Mouse (Mus musculus): ENCODE data around the gene Edc3. TPM values are rescaled to one million over a fixed set of nuclear protein-coding genes. Genes with fewer than 3 reads are reported as not detected.

Gene Edc3
- polyA plus RNA-seq, 1 experiment from 2014 or later, result 28.1 TPM

DNA sequence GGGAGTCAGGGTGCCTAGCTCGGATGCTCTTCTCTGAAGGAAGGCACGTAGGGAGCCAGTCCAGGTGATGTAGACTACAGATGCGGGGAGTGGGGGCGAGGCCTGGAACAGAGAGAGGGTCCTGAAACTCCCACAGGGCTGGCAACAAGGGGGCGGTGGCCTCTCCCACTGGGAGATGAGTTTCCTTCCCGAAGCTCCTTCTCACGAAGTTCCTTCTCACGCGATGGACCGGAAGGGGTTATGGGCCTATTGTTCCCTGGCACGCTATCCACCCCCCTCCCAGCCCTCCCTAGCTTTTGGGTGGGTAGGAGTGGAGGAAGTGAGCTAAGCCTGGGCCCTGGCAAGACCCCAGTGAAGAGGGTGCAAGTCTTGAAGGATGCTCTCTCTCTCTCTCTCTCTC, 40.5 kb upstream of the Edc3 start:
- Histone ChIP-seq H3K9me3 (replicated peaks; ENCODE audit: control insufficient read depth, low read length) (no peaks in the 10 kb centered on the region), H3K27ac (replicated peaks; ENCODE audit: low read depth, low read length) (no peak overlapping the region), H3K4me1 (ENCODE audit: control insufficient read depth, insufficient read depth, low read length) (no peaks in the 10 kb centered on the region), H3K4me3 (ENCODE audit: low read depth, low read length) (no peak overlapping the region), H3K27me3 (ENCODE audit: control insufficient read depth, insufficient read depth, low read length) (no peaks in the 10 kb centered on the region), H3K9ac (replicated peaks; ENCODE audit: low read length) (no peak overlapping the region), H3K4me2 (ENCODE audit: low read depth, low read length) (no peak overlapping the region), H3K36me3 (replicated peaks; ENCODE audit: control insufficient read depth, insufficient read depth, low read depth, low read length) (no peaks in the 10 kb centered on the region)
- 75% methylated on average over 11 of the region's 11 CpGs for WGBS
- ATAC-seq (replicated peaks; ENCODE audit: insufficient number of reproducible peaks, low FRiP score, low TSS enrichment, low read depth), result no peak
- no peak for DNase-seq (ENCODE audit: low spot score)

GRCm38 (mm10) chr9:57668277-57668676, 40.1 kb upstream of the Edc3 start:
- Histone ChIP-seq H3K9me3 (replicated peaks; ENCODE audit: control insufficient read depth, low read length) (no peaks in the 10 kb centered on the region), H3K4me1 (ENCODE audit: control insufficient read depth, insufficient read depth, low read length) (no peaks in the 10 kb centered on the region), H3K27ac (replicated peaks; ENCODE audit: low read depth, low read length) (no peak overlapping the region), H3K4me3 (ENCODE audit: low read depth, low read length) (no peak overlapping the region), H3K9ac (replicated peaks; ENCODE audit: low read length) (no peak overlapping the region), H3K36me3 (replicated peaks; ENCODE audit: control insufficient read depth, insufficient read depth, low read depth, low read length) (no peaks in the 10 kb centered on the region), H3K27me3 (ENCODE audit: control insufficient read depth, insufficient read depth, low read length) (no peaks in the 10 kb centered on the region), H3K4me2 (ENCODE audit: low read depth, low read length) (no peak overlapping the region)
- no peak for DNase-seq (ENCODE audit: low spot score)
- 27% methylated on average over 1 of the region's 1 CpGs for whole genome bisulfite sequencing
- no peak for ATAC-seq (replicated peaks; ENCODE audit: insufficient number of reproducible peaks, low FRiP score, low TSS enrichment, low read depth)

DNA sequence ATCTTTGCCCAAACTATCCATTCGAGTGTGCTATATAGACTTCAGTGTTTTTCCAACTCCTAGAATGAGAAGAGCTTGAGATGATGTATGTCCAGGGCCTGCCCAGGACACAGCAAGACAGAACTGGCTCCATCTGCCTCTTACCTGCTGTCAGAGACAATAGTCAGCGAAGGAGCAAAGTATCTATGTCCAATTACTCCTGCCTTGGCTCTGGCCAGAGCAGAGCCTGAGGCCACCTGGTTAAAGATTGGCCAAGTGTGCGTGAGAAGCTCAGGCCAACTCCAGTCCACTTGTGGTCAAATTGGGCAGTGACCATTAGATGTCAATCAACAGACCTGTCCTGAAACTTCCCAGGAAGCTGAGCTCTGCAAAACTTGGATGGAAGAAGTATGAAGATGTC, 38.8 kb upstream of the Edc3 start:
- Histone ChIP-seq H3K4me1 (ENCODE audit: control insufficient read depth, insufficient read depth, low read length) (no peaks in the 10 kb centered on the region), H3K4me2 (ENCODE audit: low read depth, low read length) (no peak overlapping the region), H3K9ac (replicated peaks; ENCODE audit: low read length) (no peak overlapping the region), H3K9me3 (replicated peaks; ENCODE audit: control insufficient read depth, low read length) (no peaks in the 10 kb centered on the region), H3K36me3 (replicated peaks; ENCODE audit: control insufficient read depth, insufficient read depth, low read depth, low read length) (no peaks in the 10 kb centered on the region), H3K27me3 (ENCODE audit: control insufficient read depth, insufficient read depth, low read length) (no peaks in the 10 kb centered on the region), H3K27ac (replicated peaks; ENCODE audit: low read depth, low read length) (no peak overlapping the region), H3K4me3 (ENCODE audit: low read depth, low read length) (no peak overlapping the region)
- ATAC-seq (replicated peaks; ENCODE audit: insufficient number of reproducible peaks, low FRiP score, low TSS enrichment, low read depth), result no peak
- DNase-seq (ENCODE audit: low spot score), result no peak
- WGBS, result 78% methylated on average over 3 of the region's 3 CpGs

DNA sequence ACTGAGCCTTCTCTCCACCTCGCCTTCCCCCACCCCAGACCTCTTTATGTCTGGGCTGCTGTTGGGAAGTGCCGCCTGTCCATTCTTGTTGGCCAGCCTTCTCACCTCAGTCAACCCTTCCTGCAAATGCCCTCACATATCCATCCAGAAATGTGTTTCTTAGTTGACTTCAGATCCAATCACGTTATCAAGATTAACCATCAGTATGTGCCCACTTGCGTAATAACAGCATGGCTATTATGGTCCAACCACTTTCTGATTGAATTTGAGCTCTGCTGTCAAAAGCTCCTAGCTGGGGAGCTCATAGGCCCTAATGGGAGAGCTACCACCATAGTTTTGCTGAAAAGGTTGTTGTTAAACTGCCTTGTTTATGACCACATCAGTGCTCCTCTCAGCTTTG, 37.3 kb upstream of the Edc3 start:
- Histone ChIP-seq H3K27me3 (ENCODE audit: control insufficient read depth, insufficient read depth, low read length) (no peaks in the 10 kb centered on the region), H3K9ac (replicated peaks; ENCODE audit: low read length) (no peak overlapping the region), H3K36me3 (replicated peaks; ENCODE audit: control insufficient read depth, insufficient read depth, low read depth, low read length) (no peaks in the 10 kb centered on the region), H3K27ac (replicated peaks; ENCODE audit: low read depth, low read length) (no peak overlapping the region), H3K4me3 (ENCODE audit: low read depth, low read length) (no peak overlapping the region), H3K9me3 (replicated peaks; ENCODE audit: control insufficient read depth, low read length) (no peaks in the 10 kb centered on the region), H3K4me1 (ENCODE audit: control insufficient read depth, insufficient read depth, low read length) (no peaks in the 10 kb centered on the region), H3K4me2 (ENCODE audit: low read depth, low read length) (no peak overlapping the region)
- no peak for DNase-seq (ENCODE audit: low spot score)
- WGBS, result 93% methylated on average over 4 of the region's 4 CpGs
- ATAC-seq (replicated peaks; ENCODE audit: insufficient number of reproducible peaks, low FRiP score, low TSS enrichment, low read depth), result no peak

DNA sequence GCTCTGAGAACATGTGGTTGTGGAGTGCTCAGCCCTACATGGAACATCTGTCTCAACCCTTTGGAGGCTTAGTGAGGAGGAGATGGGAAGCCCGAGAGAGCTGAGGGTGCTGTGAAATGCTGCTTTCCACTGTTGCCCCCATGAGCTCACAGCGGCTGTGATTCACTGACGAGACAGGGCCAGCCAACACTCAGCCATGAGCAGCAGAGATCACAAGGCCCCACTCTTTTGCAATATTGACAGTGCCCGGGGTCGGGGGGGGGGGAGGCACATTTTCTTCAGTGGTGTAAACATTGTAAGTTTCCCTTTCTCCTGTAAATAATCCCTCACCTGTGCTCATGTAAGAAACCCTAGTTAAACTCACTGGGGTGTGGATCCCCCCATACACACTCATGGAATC, 36.8 kb upstream of the Edc3 start:
- Histone ChIP-seq H3K27me3 (ENCODE audit: control insufficient read depth, insufficient read depth, low read length) (no peaks in the 10 kb centered on the region), H3K9ac (replicated peaks; ENCODE audit: low read length) (no peak overlapping the region), H3K4me2 (ENCODE audit: low read depth, low read length) (no peak overlapping the region), H3K36me3 (replicated peaks; ENCODE audit: control insufficient read depth, insufficient read depth, low read depth, low read length) (no peaks in the 10 kb centered on the region), H3K9me3 (replicated peaks; ENCODE audit: control insufficient read depth, low read length) (no peaks in the 10 kb centered on the region), H3K4me3 (ENCODE audit: low read depth, low read length) (no peak overlapping the region), H3K27ac (replicated peaks; ENCODE audit: low read depth, low read length) (no peak overlapping the region), H3K4me1 (ENCODE audit: control insufficient read depth, insufficient read depth, low read length) (no peaks in the 10 kb centered on the region)
- DNase-seq (ENCODE audit: low spot score) (no peak), ATAC-seq (replicated peaks; ENCODE audit: insufficient number of reproducible peaks, low FRiP score, low TSS enrichment, low read depth) (no peak)
- 82% methylated on average over 5 of the region's 5 CpGs for WGBS

DNA sequence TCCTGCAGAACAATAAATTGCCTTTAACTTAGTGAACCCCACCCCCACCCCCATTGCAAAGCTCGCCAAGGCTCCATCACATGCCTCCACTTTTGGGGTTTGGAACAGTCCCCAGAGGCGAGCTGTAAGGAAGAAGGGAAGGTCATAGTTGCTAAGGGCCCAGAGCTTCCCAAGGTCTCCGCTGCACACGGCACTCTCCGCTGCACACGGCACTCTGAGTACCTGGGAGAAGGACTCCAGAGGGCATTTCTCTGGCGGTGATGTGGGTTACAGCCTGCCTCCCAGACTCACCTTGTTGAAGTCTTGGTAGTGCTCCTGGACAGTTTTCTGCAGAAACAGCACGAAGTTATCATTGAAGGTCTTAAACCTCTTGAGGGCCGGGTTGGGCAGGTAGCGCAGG, 26.9 kb upstream of the Edc3 start:
- no peaks in the 10 kb centered on the region for H3K4me1 ChIP-seq (ENCODE audit: control insufficient read depth, insufficient read depth, low read length)
- H3K27me3 ChIP-seq (ENCODE audit: control insufficient read depth, insufficient read depth, low read length), result no peaks in the 10 kb centered on the region
- no peak overlapping the region for H3K4me3 ChIP-seq (ENCODE audit: low read depth, low read length)
- no peaks in the 10 kb centered on the region for H3K9me3 ChIP-seq (replicated peaks; ENCODE audit: control insufficient read depth, low read length)
- 81% methylated on average over 10 of the region's 10 CpGs for WGBS
- H3K4me2 ChIP-seq (ENCODE audit: low read depth, low read length), result no peak overlapping the region
- H3K36me3 ChIP-seq (replicated peaks; ENCODE audit: control insufficient read depth, insufficient read depth, low read depth, low read length), result no peaks in the 10 kb centered on the region
- ATAC-seq (replicated peaks; ENCODE audit: insufficient number of reproducible peaks, low FRiP score, low TSS enrichment, low read depth) (no peak), DNase-seq (ENCODE audit: low spot score) (no peak)
- H3K27ac ChIP-seq (replicated peaks; ENCODE audit: low read depth, low read length), result no peak overlapping the region
- no peak overlapping the region for H3K9ac ChIP-seq (replicated peaks; ENCODE audit: low read length)

DNA sequence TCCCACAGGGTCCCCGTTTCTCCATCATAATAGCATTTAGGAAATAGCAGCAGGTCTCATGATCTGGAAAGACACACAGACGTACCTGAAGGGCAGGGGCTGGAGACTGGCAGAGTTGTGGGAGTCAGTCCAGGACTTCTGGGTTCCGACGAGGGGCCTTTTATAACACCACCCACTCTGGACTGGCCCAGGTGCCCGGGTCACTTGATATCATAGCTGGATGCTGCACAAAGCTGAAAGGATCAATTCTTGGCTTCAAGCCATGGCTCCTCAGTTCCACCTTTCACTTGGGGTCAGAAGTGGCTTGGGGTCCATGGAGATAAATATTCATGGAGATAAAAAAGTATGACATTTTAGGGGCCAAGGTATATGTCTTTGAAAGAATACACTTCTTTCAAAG, 24.8 kb upstream of the Edc3 start, which contains the start of gene Cyp1a2:
Gene Cyp1a2 (minus strand): TSS at position 184 of the 400 bp plus-strand sequence.
- H3K9me3 ChIP-seq (replicated peaks; ENCODE audit: control insufficient read depth, low read length), result no peaks in the 10 kb centered on the region
- no peaks in the 10 kb centered on the region for H3K27me3 ChIP-seq (ENCODE audit: control insufficient read depth, insufficient read depth, low read length)
- WGBS, result 75% methylated on average over 5 of the region's 5 CpGs
- ATAC-seq (replicated peaks; ENCODE audit: insufficient number of reproducible peaks, low FRiP score, low TSS enrichment, low read depth), result no peak
- no peak for DNase-seq (ENCODE audit: low spot score)
- H3K27ac ChIP-seq (replicated peaks; ENCODE audit: low read depth, low read length), result no peak within 1 kb of the TSS
- H3K36me3 ChIP-seq (replicated peaks; ENCODE audit: control insufficient read depth, insufficient read depth, low read depth, low read length), result no peaks in the 10 kb centered on the region
- H3K9ac ChIP-seq (replicated peaks; ENCODE audit: low read length), result no peak within 1 kb of the TSS
- H3K4me3 ChIP-seq (ENCODE audit: low read depth, low read length), result no peak within 1 kb of the TSS
- no peak within 1 kb of the TSS for H3K4me2 ChIP-seq (ENCODE audit: low read depth, low read length)
- no peaks in the 10 kb centered on the region for H3K4me1 ChIP-seq (ENCODE audit: control insufficient read depth, insufficient read depth, low read length)

- Histone ChIP-seq H3K27ac (replicated peaks; ENCODE audit: low read depth, low read length) (no peak overlapping the region), H3K36me3 (replicated peaks; ENCODE audit: control insufficient read depth, insufficient read depth, low read depth, low read length) (no peaks in the 10 kb centered on the region), H3K9me3 (replicated peaks; ENCODE audit: control insufficient read depth, low read length) (no peaks in the 10 kb centered on the region), H3K4me2 (ENCODE audit: low read depth, low read length) (no peak overlapping the region), H3K9ac (replicated peaks; ENCODE audit: low read length) (no peak overlapping the region), H3K27me3 (ENCODE audit: control insufficient read depth, insufficient read depth, low read length) (no peaks in the 10 kb centered on the region), H3K4me3 (ENCODE audit: low read depth, low read length) (no peak overlapping the region), H3K4me1 (ENCODE audit: control insufficient read depth, insufficient read depth, low read length) (no peaks in the 10 kb centered on the region)
- DNase-seq (ENCODE audit: low spot score), result no peak
- no peak for ATAC-seq (replicated peaks; ENCODE audit: insufficient number of reproducible peaks, low FRiP score, low TSS enrichment, low read depth)
- WGBS, result 86% methylated on average over 5 of the region's 5 CpGs
Observed at GRCm38 (mm10) chr9:57686011-57686410, 22.3 kb upstream of the Edc3 start.
